Mouse (Mus musculus): ENCODE data around the gene Fam19a1. TPM values are rescaled to one million over a fixed set of nuclear protein-coding genes. Genes with fewer than 3 reads are reported as not detected.

Fam19a1 gene
- polyA plus RNA-seq (2012; ENCODE audit: low replicate concordance) = not detected in 2 replicates

GRCm38 (mm10) chr6:96112854-96113253 lies at the start of gene Fam19a1:
Fam19a1 (plus strand) TSS chr6:96113154.

DNA sequence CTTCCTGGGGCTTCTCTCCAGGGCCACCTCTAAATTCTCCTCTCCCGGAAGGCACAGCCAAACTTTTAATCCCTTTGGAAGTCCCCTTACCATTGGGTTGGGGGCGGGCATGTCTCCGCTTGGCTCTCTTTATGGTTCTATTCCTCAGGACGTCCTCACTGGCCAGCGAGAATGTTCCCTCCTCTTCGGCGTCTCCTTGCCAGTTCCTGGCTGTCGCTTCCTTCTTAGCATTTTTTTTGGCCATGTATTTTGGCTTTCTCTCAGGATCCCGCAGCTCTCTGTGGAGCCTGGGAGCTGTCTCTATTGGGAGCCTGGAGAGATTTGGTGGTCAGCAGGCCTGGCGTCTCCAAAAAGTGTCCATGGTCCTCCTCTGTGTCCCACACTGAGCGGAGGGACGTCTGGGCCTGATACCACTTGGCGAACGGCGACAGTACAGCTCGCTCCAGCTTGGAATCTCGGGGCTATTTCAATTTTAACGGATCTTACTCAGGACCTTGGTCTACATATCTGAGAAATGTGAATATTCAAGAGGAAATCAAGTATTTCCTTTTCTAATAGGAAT lies 52.9 kb downstream of the Fam19a1 start, which contains the start of gene 1700123L14Rik:
1700123L14Rik (minus strand) TSS at position 426 of the 562 bp plus-strand sequence.

Other genes starting within 250 kb of the Fam19a1 start
- not detected in 2 replicates for gene 1700123L14Rik, start 53.1 kb downstream of the Fam19a1 start, polyA plus RNA-seq (2012; ENCODE audit: low replicate concordance)